Mouse (Mus musculus): ENCODE data around the gene Kansl2.
A peak's percentile ranks its signal among the peaks of the same experiment; 100 is the strongest.

GRCm38 (mm10) chr15:98517380-98518355 lies 16.4 kb downstream of the Kansl2 start:
- TF ChIP-seq CTCF (IDR thresholded peaks at IDR 0.05; ENCODE audit: borderline replicate concordance, insufficient read depth, low read depth, low read length): peak; percentile 87
- TF ChIP-seq POLR2A (IDR thresholded peaks at IDR 0.05; ENCODE audit: borderline replicate concordance, insufficient read depth, low read length): no peak

Data from cerebellum, adult 2 months (tissue).